Mouse (Mus musculus): ENCODE results near the gene Gstm7.

Gene Gstm7

GRCm38 (mm10) chr3:107877747-107878736, 53.6 kb downstream of the Gstm7 start:
- no peak for DNase-seq (ENCODE audit: low read depth, low spot score)

- no peak for DNase-seq (ENCODE audit: low read depth, low spot score)
These were observed 54.6 kb downstream of the Gstm7 start, which contains the start of gene Eps8l3 for GRCm38 (mm10) chr3:107877005-107877404. Gene Eps8l3 (plus strand): TSS chr3:107877229.

All from CD4-positive, CD25-positive, alpha-beta regulatory T cell, adult 2 months (primary cell).